Mouse (Mus musculus): ENCODE results near the gene Tmem132b. TPM values are rescaled to one million over a fixed set of nuclear protein-coding genes. Genes with fewer than 3 reads are reported as not detected.

The Tmem132b gene
- polyA plus RNA-seq, 1 experiment from 2014 or later = 0.74 TPM

GRCm38 (mm10) chr5:125504692-125505091 lies 26.9 kb upstream of the Tmem132b start:
- H3K9ac ChIP-seq (ENCODE audit: low read depth, low read length) = no peak overlapping the region
- ATAC-seq (ENCODE audit: low FRiP score) (no peak), DNase-seq (ENCODE audit: low spot score) (no peak)
- H3K4me2 ChIP-seq (replicated peaks; ENCODE audit: low read depth, low read length) = no peak overlapping the region
- peaks cover 2% of the 10 kb centered on the region; the same call in 1 of the 2 replicates for H3K36me3 ChIP-seq (ENCODE audit: control insufficient read depth, insufficient read depth, low read length)
- no peaks in the 10 kb centered on the region for H3K4me1 ChIP-seq (replicated peaks; ENCODE audit: control insufficient read depth, insufficient read depth, low read length)
- no peaks in the 10 kb centered on the region for H3K27me3 ChIP-seq (ENCODE audit: control insufficient read depth, insufficient read depth, low read length)
- no peaks in the 10 kb centered on the region for H3K9me3 ChIP-seq (ENCODE audit: control insufficient read depth, low read length)
- 69% methylated on average over 11 of the region's 11 CpGs for WGBS
- H3K4me3 ChIP-seq (ENCODE audit: low read depth, low read length) = no peak overlapping the region
- H3K27ac ChIP-seq (ENCODE audit: low read depth, low read length) = no peak overlapping the region

GRCm38 (mm10) chr5:125505968-125506367 lies 25.6 kb upstream of the Tmem132b start:
- H3K4me2 ChIP-seq (replicated peaks; ENCODE audit: low read depth, low read length) = no peak overlapping the region
- H3K36me3 ChIP-seq (ENCODE audit: control insufficient read depth, insufficient read depth, low read length) = peaks cover 2% of the 10 kb centered on the region; the same call in 1 of the 2 replicates
- no peak for DNase-seq (ENCODE audit: low spot score)
- no peaks in the 10 kb centered on the region for H3K4me1 ChIP-seq (replicated peaks; ENCODE audit: control insufficient read depth, insufficient read depth, low read length)
- 75% methylated on average over 15 of the region's 15 CpGs for WGBS
- no peak for ATAC-seq (ENCODE audit: low FRiP score)
- H3K27me3 ChIP-seq (ENCODE audit: control insufficient read depth, insufficient read depth, low read length) = no peaks in the 10 kb centered on the region
- H3K27ac ChIP-seq (ENCODE audit: low read depth, low read length) = no peak overlapping the region
- H3K9me3 ChIP-seq (ENCODE audit: control insufficient read depth, low read length) = no peaks in the 10 kb centered on the region
- no peak overlapping the region for H3K9ac ChIP-seq (ENCODE audit: low read depth, low read length)
- no peak overlapping the region for H3K4me3 ChIP-seq (ENCODE audit: low read depth, low read length)

GRCm38 (mm10) chr5:125507582-125507981 lies 24.0 kb upstream of the Tmem132b start:
- Histone ChIP-seq H3K27me3 (ENCODE audit: control insufficient read depth, insufficient read depth, low read length) (no peaks in the 10 kb centered on the region), H3K4me3 (ENCODE audit: low read depth, low read length) (no peak overlapping the region), H3K4me1 (replicated peaks; ENCODE audit: control insufficient read depth, insufficient read depth, low read length) (no peaks in the 10 kb centered on the region), H3K27ac (ENCODE audit: low read depth, low read length) (no peak overlapping the region), H3K9me3 (ENCODE audit: control insufficient read depth, low read length) (no peaks in the 10 kb centered on the region), H3K9ac (ENCODE audit: low read depth, low read length) (no peak overlapping the region), H3K4me2 (replicated peaks; ENCODE audit: low read depth, low read length) (no peak overlapping the region), H3K36me3 (ENCODE audit: control insufficient read depth, insufficient read depth, low read length) (peaks cover 2% of the 10 kb centered on the region; the same call in 1 of the 2 replicates)
- 92% methylated on average over 9 of the region's 9 CpGs for WGBS
- DNase-seq (ENCODE audit: low spot score) (no peak), ATAC-seq (ENCODE audit: low FRiP score) (no peak)

GRCm38 (mm10) chr5:125508006-125508405 lies 23.6 kb upstream of the Tmem132b start:
- no peaks in the 10 kb centered on the region for H3K27me3 ChIP-seq (ENCODE audit: control insufficient read depth, insufficient read depth, low read length)
- no peak overlapping the region for H3K9ac ChIP-seq (ENCODE audit: low read depth, low read length)
- no peaks in the 10 kb centered on the region for H3K4me1 ChIP-seq (replicated peaks; ENCODE audit: control insufficient read depth, insufficient read depth, low read length)
- ATAC-seq (ENCODE audit: low FRiP score) = no peak
- no peaks in the 10 kb centered on the region for H3K9me3 ChIP-seq (ENCODE audit: control insufficient read depth, low read length)
- 92% methylated on average over 10 of the region's 10 CpGs for WGBS
- DNase-seq (ENCODE audit: low spot score) = no peak
- H3K36me3 ChIP-seq (ENCODE audit: control insufficient read depth, insufficient read depth, low read length) = peaks cover 4% of the 10 kb centered on the region; the same call in 1 of the 2 replicates
- no peak overlapping the region for H3K27ac ChIP-seq (ENCODE audit: low read depth, low read length)
- no peak overlapping the region for H3K4me2 ChIP-seq (replicated peaks; ENCODE audit: low read depth, low read length)
- H3K4me3 ChIP-seq (ENCODE audit: low read depth, low read length) = no peak overlapping the region

- H3K36me3 ChIP-seq (ENCODE audit: control insufficient read depth, insufficient read depth, low read length) = peaks cover 5% of the 10 kb centered on the region; the same call in 1 of the 2 replicates
Observed at GRCm38 (mm10) chr5:125509541-125509940, 22.0 kb upstream of the Tmem132b start.

GRCm38 (mm10) chr5:125515006-125515405 lies 16.6 kb upstream of the Tmem132b start:
- Histone ChIP-seq H3K9ac (ENCODE audit: low read depth, low read length) (no peak overlapping the region), H3K27me3 (ENCODE audit: control insufficient read depth, insufficient read depth, low read length) (no peaks in the 10 kb centered on the region), H3K27ac (ENCODE audit: low read depth, low read length) (no peak overlapping the region), H3K4me3 (ENCODE audit: low read depth, low read length) (no peak overlapping the region), H3K9me3 (ENCODE audit: control insufficient read depth, low read length) (no peaks in the 10 kb centered on the region), H3K4me1 (replicated peaks; ENCODE audit: control insufficient read depth, insufficient read depth, low read length) (no peaks in the 10 kb centered on the region), H3K4me2 (replicated peaks; ENCODE audit: low read depth, low read length) (no peak overlapping the region), H3K36me3 (ENCODE audit: control insufficient read depth, insufficient read depth, low read length) (peaks cover 5% of the 10 kb centered on the region; the same call in 1 of the 2 replicates)
- DNase-seq (ENCODE audit: low spot score) (no peak), ATAC-seq (ENCODE audit: low FRiP score) (no peak; the same call in 1 of the 2 replicates)
- 90% methylated on average over 12 of the region's 12 CpGs for WGBS

More at GRCm38 (mm10) chr5:125509541-125509940, 22.0 kb upstream of the Tmem132b start:
- ATAC-seq (ENCODE audit: low FRiP score) (no peak), DNase-seq (ENCODE audit: low spot score) (peak; percentile 67)
- Histone ChIP-seq H3K9ac (ENCODE audit: low read depth, low read length) (no peak overlapping the region), H3K4me2 (replicated peaks; ENCODE audit: low read depth, low read length) (no peak overlapping the region), H3K4me1 (replicated peaks; ENCODE audit: control insufficient read depth, insufficient read depth, low read length) (no peaks in the 10 kb centered on the region), H3K4me3 (ENCODE audit: low read depth, low read length) (no peak overlapping the region), H3K27ac (ENCODE audit: low read depth, low read length) (no peak overlapping the region), H3K9me3 (ENCODE audit: control insufficient read depth, low read length) (no peaks in the 10 kb centered on the region), H3K27me3 (ENCODE audit: control insufficient read depth, insufficient read depth, low read length) (no peaks in the 10 kb centered on the region)
- 53% methylated on average over 5 of the region's 5 CpGs for WGBS

- peak; percentile 48 for DNase-seq (ENCODE audit: low spot score)
- Histone ChIP-seq H3K4me2 (replicated peaks; ENCODE audit: low read depth, low read length) (no peak overlapping the region), H3K27ac (ENCODE audit: low read depth, low read length) (no peak overlapping the region), H3K9ac (ENCODE audit: low read depth, low read length) (no peak overlapping the region), H3K36me3 (ENCODE audit: control insufficient read depth, insufficient read depth, low read length) (no peaks in the 10 kb centered on the region), H3K9me3 (ENCODE audit: control insufficient read depth, low read length) (no peaks in the 10 kb centered on the region), H3K27me3 (ENCODE audit: control insufficient read depth, insufficient read depth, low read length) (no peaks in the 10 kb centered on the region), H3K4me3 (ENCODE audit: low read depth, low read length) (no peak overlapping the region), H3K4me1 (replicated peaks; ENCODE audit: control insufficient read depth, insufficient read depth, low read length) (no peaks in the 10 kb centered on the region)
- WGBS = 67% methylated on average over 5 of the region's 5 CpGs
- no peak for ATAC-seq (ENCODE audit: low FRiP score)
Observed at GRCm38 (mm10) chr5:125518640-125519039, 12.9 kb upstream of the Tmem132b start.

GRCm38 (mm10) chr5:125520930-125521590 lies 10.5 kb upstream of the Tmem132b start:
- H3K9me3 ChIP-seq (ENCODE audit: control insufficient read depth, low read length) = no peaks in the 10 kb centered on the region
- H3K27me3 ChIP-seq (ENCODE audit: control insufficient read depth, insufficient read depth, low read length) = no peaks in the 10 kb centered on the region
- H3K36me3 ChIP-seq (ENCODE audit: control insufficient read depth, insufficient read depth, low read length) = no peaks in the 10 kb centered on the region
- WGBS = 21% methylated on average over 15 of the region's 15 CpGs
- no peak for ATAC-seq (ENCODE audit: low FRiP score)
- no peaks in the 10 kb centered on the region for H3K4me1 ChIP-seq (replicated peaks; ENCODE audit: control insufficient read depth, insufficient read depth, low read length)
- DNase-seq (ENCODE audit: low spot score) = no peak
- no peak overlapping the region for H3K27ac ChIP-seq (ENCODE audit: low read depth, low read length)
- H3K4me2 ChIP-seq (replicated peaks; ENCODE audit: low read depth, low read length) = no peak overlapping the region
- H3K4me3 ChIP-seq (ENCODE audit: low read depth, low read length) = no peak overlapping the region
- H3K9ac ChIP-seq (ENCODE audit: low read depth, low read length) = no peak overlapping the region

- ATAC-seq (ENCODE audit: low FRiP score) (no peak), DNase-seq (ENCODE audit: low spot score) (no peak)
- 86% methylated on average over 2 of the region's 2 CpGs for WGBS
- Histone ChIP-seq H3K4me3 (ENCODE audit: low read depth, low read length) (no peak overlapping the region), H3K36me3 (ENCODE audit: control insufficient read depth, insufficient read depth, low read length) (no peaks in the 10 kb centered on the region), H3K9me3 (ENCODE audit: control insufficient read depth, low read length) (no peaks in the 10 kb centered on the region), H3K27ac (ENCODE audit: low read depth, low read length) (no peak overlapping the region), H3K4me2 (replicated peaks; ENCODE audit: low read depth, low read length) (no peak overlapping the region), H3K27me3 (ENCODE audit: control insufficient read depth, insufficient read depth, low read length) (no peaks in the 10 kb centered on the region), H3K4me1 (replicated peaks; ENCODE audit: control insufficient read depth, insufficient read depth, low read length) (no peaks in the 10 kb centered on the region), H3K9ac (ENCODE audit: low read depth, low read length) (no peak overlapping the region)
Observed at GRCm38 (mm10) chr5:125523361-125523760, 8.2 kb upstream of the Tmem132b start.

All from hindbrain, embryonic 11.5 days (tissue).